8 mouse cellular contexts compared by ENCODE assay signal in the genomic region with DNA sequence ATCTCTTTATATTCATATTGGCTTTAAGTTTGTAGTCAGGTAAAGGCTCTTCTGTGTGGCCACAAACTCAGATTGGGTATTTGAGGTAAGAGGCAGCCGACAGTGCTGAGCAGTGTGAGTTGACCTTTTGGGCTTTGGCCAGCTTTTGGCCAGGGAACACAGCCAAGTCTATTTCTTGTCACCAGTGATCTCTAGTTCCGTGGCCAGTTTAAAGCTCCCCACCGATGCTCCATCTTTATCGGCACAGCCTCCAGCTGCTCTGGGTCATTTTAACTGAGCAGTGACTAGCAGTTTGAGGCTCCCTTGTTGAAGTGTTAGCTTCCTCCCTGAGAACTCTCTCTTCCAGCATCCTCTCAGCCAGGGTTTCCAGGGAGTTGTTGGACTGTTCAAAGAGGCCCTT. TPM values are rescaled to one million over a fixed set of nuclear protein-coding genes. Genes with fewer than 3 reads are reported as not detected.
DNase-seq lines count a peak whose midpoint lies in the region; ATAC-seq and TF ChIP-seq lines count a peak whose summit lies in the region.

No protein-coding gene starts in this region.

- peak; percentile 17 for DNase-seq in thymus, postnatal 0 days (ENCODE audit: low spot score)
- no peak for DNase-seq in thymus, postnatal 14 days
- no peak for DNase-seq in kidney, postnatal 0 days (ENCODE audit: low spot score)
- no peak for DNase-seq in urinary bladder, adult 18-20 months (ENCODE audit: low spot score in 2 of 2)
- DNase-seq in layer of hippocampus, adult 11-12 months (ENCODE audit: low spot score) = no peak

- no peak overlapping the region for H3K9ac ChIP-seq in embryonic facial prominence, embryonic 12.5 days
- H3K9ac ChIP-seq in heart, embryonic 15.5 days = no peak overlapping the region
- no peak overlapping the region for H3K9ac ChIP-seq in kidney, postnatal 0 days (ENCODE audit: low read depth, low read length)

- ATAC-seq in embryonic facial prominence, embryonic 12.5 days (ENCODE audit: insufficient number of reproducible peaks, insufficient read depth, low FRiP score, low TSS enrichment) = no peak
- ATAC-seq in heart, embryonic 15.5 days (replicated peaks; ENCODE audit: insufficient number of reproducible peaks, insufficient read depth, low FRiP score, low read depth) = no peak
- no peak for ATAC-seq in kidney, postnatal 0 days (replicated peaks; ENCODE audit: low FRiP score, low read depth)

- peaks cover 12% of the 10 kb centered on the region for H3K4me1 ChIP-seq in embryonic facial prominence, embryonic 12.5 days
- H3K4me1 ChIP-seq in heart, embryonic 15.5 days (replicated peaks) = peaks cover 20% of the 10 kb centered on the region
- 0 out of 2 replicates have a peak, but pooled peaks cover 3% of the 10 kb centered on the region for H3K4me1 ChIP-seq in kidney, postnatal 0 days (replicated peaks; ENCODE audit: insufficient read depth, low read length)

- H3K27ac ChIP-seq in embryonic facial prominence, embryonic 12.5 days = peak overlapping the region; percentile 71; the same call in 1 of the 2 replicates
- H3K27ac ChIP-seq in heart, embryonic 15.5 days = peak overlapping the region; percentile 79
- peak overlapping the region; percentile 83 for H3K27ac ChIP-seq in kidney, postnatal 0 days

- no peak overlapping the region for H3K4me3 ChIP-seq in embryonic facial prominence, embryonic 12.5 days
- no peak overlapping the region for H3K4me3 ChIP-seq in heart, embryonic 15.5 days
- H3K4me3 ChIP-seq in kidney, postnatal 0 days (replicated peaks; ENCODE audit: low read depth, low read length) = no peak overlapping the region
- H3K4me3 ChIP-seq in myocyte = no peak overlapping the region

- no peak for TF ChIP-seq CTCF in kidney, postnatal 0 days (IDR thresholded peaks at IDR 0.05; ENCODE audit: low read depth)

- no peaks in the 10 kb centered on the region for H3K36me3 ChIP-seq in embryonic facial prominence, embryonic 12.5 days
- no peaks in the 10 kb centered on the region for H3K36me3 ChIP-seq in heart, embryonic 15.5 days
- H3K36me3 ChIP-seq in kidney, postnatal 0 days (ENCODE audit: insufficient read depth, low read length) = no peaks in the 10 kb centered on the region
- no peaks in the 10 kb centered on the region for H3K36me3 ChIP-seq in myocyte (ENCODE audit: control insufficient read depth, insufficient read depth)

- no peak overlapping the region for H3ac ChIP-seq in myocyte (ENCODE audit: control insufficient read depth, insufficient read length)

- TF ChIP-seq POLR2A in myocyte (IDR thresholded peaks at IDR 0.05; ENCODE audit: insufficient read length, low read depth) = no peak

- no peaks in the 10 kb centered on the region for H3K79me2 ChIP-seq in myocyte (ENCODE audit: control insufficient read depth, insufficient read depth)

- no peak overlapping the region for H3K4me2 ChIP-seq in embryonic facial prominence, embryonic 12.5 days (replicated peaks)
- H3K4me2 ChIP-seq in heart, embryonic 15.5 days = no peak overlapping the region
- H3K4me2 ChIP-seq in kidney, postnatal 0 days (ENCODE audit: low read length) = no peak overlapping the region
- peak overlapping the region; percentile 33 for H3K4me2 ChIP-seq in myocyte (ENCODE audit: low read depth)

- H3K9me3 ChIP-seq in embryonic facial prominence, embryonic 12.5 days = no peaks in the 10 kb centered on the region
- no peaks in the 10 kb centered on the region for H3K9me3 ChIP-seq in heart, embryonic 15.5 days (replicated peaks)
- no peaks in the 10 kb centered on the region for H3K9me3 ChIP-seq in kidney, postnatal 0 days (replicated peaks; ENCODE audit: low read length)

- WGBS in embryonic facial prominence, embryonic 12.5 days = 71% methylated on average over 4 of the region's 4 CpGs
- WGBS in heart, embryonic 15.5 days = 11% methylated on average over 4 of the region's 4 CpGs
- WGBS in kidney, postnatal 0 days = 22% methylated on average over 4 of the region's 4 CpGs

- no peaks in the 10 kb centered on the region for H3K27me3 ChIP-seq in embryonic facial prominence, embryonic 12.5 days
- no peaks in the 10 kb centered on the region for H3K27me3 ChIP-seq in heart, embryonic 15.5 days
- no peaks in the 10 kb centered on the region for H3K27me3 ChIP-seq in kidney, postnatal 0 days (ENCODE audit: insufficient read depth, low read length)
- H3K27me3 ChIP-seq in myocyte (ENCODE audit: control insufficient read depth, insufficient read depth, insufficient read length) = no peaks in the 10 kb centered on the region

TF ChIP-seq in myocyte, 11 proteins besides CTCF, POLR2A, EP300 and RAD21:
- TF ChIP-seq USF1 (IDR thresholded peaks at IDR 0.05; ENCODE audit: low read depth) (no peak), MYOD1 (IDR thresholded peaks at IDR 0.05; ENCODE audit: control insufficient read depth in 1 of 3, insufficient read length in 2 of 3, low read depth in 2 of 3) (no peak), CEBPB (IDR thresholded peaks at IDR 0.05; ENCODE audit: insufficient read depth, poor library complexity, severe bottlenecking) (no peak), E2F4 (IDR thresholded peaks at IDR 0.05; ENCODE audit: insufficient read depth) (no peak), POLR2AphosphoS2 (IDR thresholded peaks at IDR 0.05; ENCODE audit: insufficient read length, low read depth) (no peak), TCF12 (IDR thresholded peaks at IDR 0.05; ENCODE audit: insufficient read depth, poor library complexity, severe bottlenecking) (no peak), MYOG (IDR thresholded peaks at IDR 0.05; ENCODE audit: control insufficient read depth in 1 of 3, insufficient read depth in 1 of 3, insufficient read length in 2 of 3, low read depth in 2 of 3) (no peak), MAX (IDR thresholded peaks at IDR 0.05; ENCODE audit: low read depth) (no peak), SRF (IDR thresholded peaks at IDR 0.05; ENCODE audit: control insufficient read depth, insufficient read length, low read depth) (no peak), TCF3 (IDR thresholded peaks at IDR 0.05; ENCODE audit: insufficient read length, low read depth) (no peak)

RNA-seq across cellular contexts. Expression of gene Disc1, which starts 29.8 kb away (rescaled TPM):
- polyA plus RNA-seq in thymus, postnatal 0 days (2015; fragmentation: Nextera tagmentation; extraction: Ambion mirVana) = 0.31 and 0.46 TPM in 2 replicates
- polyA plus RNA-seq in embryonic facial prominence, embryonic 12.5 days (2016; fragmentation: Nextera tagmentation; extraction: Ambion mirVana) = 2.9 and 3.1 TPM in 2 replicates
- polyA plus RNA-seq in heart, embryonic 15.5 days (2015; fragmentation: Nextera tagmentation; extraction: Ambion mirVana) = 2.7 and 3.3 TPM in 2 replicates
- polyA plus RNA-seq in kidney, postnatal 0 days (2015; fragmentation: Nextera tagmentation; extraction: Ambion mirVana) = 0.83 and 0.88 TPM in 2 replicates
- polyA plus RNA-seq in myocyte (2012; fragmentation: generic; extraction: Trizol) = 0.06 TPM
